Mouse (Mus musculus): ENCODE measurements around the gene Prim2. TPM values are rescaled to one million over a fixed set of nuclear protein-coding genes. Genes with fewer than 3 reads are reported as not detected.
A peak's percentile ranks its signal among the peaks of the same experiment; 100 is the strongest.

Gene Prim2
- total RNA-seq, 1 experiment = 39.0 TPM

DNA sequence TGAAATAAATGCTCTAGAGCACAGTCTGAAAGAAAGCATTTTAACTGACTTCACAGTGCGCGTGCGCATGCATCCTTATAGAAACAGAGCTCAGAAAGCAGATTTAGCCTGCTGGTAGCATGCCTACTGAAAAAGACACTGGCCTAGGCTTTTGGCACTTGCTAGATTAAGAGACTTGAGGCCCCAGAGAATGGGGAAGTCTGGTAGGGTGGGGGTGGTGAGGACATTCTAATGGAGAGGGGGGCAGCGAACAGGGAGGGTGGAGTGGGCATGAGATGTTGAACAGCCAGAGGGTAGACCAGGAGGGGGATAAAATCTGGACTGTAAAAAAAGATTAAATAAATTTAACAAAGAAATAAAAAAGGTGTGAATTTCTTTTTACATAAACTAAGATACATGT is 158.3 kb downstream of the Prim2 start:
- no peak overlapping the region for H3K4me3 ChIP-seq (ENCODE audit: insufficient read depth in 1 of 2, low read depth in 1 of 2, low read length in 2 of 2, poor library complexity in 1 of 2, severe bottlenecking in 1 of 2)
- H3K27ac ChIP-seq (ENCODE audit: insufficient read depth, low read depth, low read length, poor library complexity, severe bottlenecking) = no peak overlapping the region
- TF ChIP-seq ZC3H11A (IDR thresholded peaks at IDR 0.05; ENCODE audit: borderline replicate concordance, low read depth, low read length) = no peak
- TF ChIP-seq MAFK (IDR thresholded peaks at IDR 0.05; ENCODE audit: insufficient read depth, low read depth, low read length) = no peak
- TF ChIP-seq CHD2 (IDR thresholded peaks at IDR 0.05; ENCODE audit: low read depth, low read length) = no peak
- no peak for TF ChIP-seq ZNF384 (IDR thresholded peaks at IDR 0.05; ENCODE audit: low read depth, low read length)
- no peak for TF ChIP-seq HCFC1 (IDR thresholded peaks at IDR 0.05; ENCODE audit: borderline replicate concordance, insufficient read depth, low read length)
- in situ Hi-C loops (cut with MboI; ENCODE audit: low sequenced_read_pairs in 2 of 2, unreplicated experiment in 2 of 2) = no loop called here
- H3K9ac ChIP-seq (ENCODE audit: insufficient read depth, low read depth, low read length, poor library complexity, severe bottlenecking) = no peak overlapping the region
- no peaks in the 10 kb centered on the region for H3K9me3 ChIP-seq (ENCODE audit: control insufficient read depth, insufficient read depth, low read depth, low read length)
- no peaks in the 10 kb centered on the region for H3K36me3 ChIP-seq (ENCODE audit: control insufficient read depth, insufficient read depth, low read length, poor library complexity, severe bottlenecking)
- no peaks in the 10 kb centered on the region for H3K4me1 ChIP-seq (ENCODE audit: control insufficient read depth in 2 of 2, insufficient read depth in 2 of 2, low read length in 2 of 2, poor library complexity in 1 of 2)
- no peak for DNase-seq (ENCODE audit: low read depth, low spot score)

DNA sequence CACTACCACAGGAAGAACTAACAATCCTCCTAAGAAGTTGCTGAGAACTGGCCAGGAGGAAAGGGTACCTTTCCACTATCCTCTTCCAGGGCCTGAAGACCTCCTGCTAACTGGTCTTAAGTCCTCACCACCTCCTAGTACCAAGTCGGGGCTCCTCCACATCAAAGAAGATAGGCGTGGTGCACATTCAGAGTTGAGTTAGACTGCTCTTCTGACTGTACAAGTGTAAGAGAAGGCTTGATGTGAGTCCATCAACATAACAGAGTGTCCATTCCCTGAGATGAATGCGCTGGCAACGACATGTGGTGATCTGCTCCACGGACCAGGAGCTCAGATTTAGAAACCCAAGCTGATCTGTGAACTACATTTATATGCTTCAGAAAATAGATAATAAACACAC is 165.2 kb downstream of the Prim2 start:
- DNase-seq (ENCODE audit: low read depth, low spot score) = peak; percentile 15
- Histone ChIP-seq H3K36me3 (ENCODE audit: control insufficient read depth, insufficient read depth, low read length, poor library complexity, severe bottlenecking) (no peaks in the 10 kb centered on the region), H3K4me3 (ENCODE audit: insufficient read depth in 1 of 2, low read depth in 1 of 2, low read length in 2 of 2, poor library complexity in 1 of 2, severe bottlenecking in 1 of 2) (no peak overlapping the region), H3K27ac (ENCODE audit: insufficient read depth, low read depth, low read length, poor library complexity, severe bottlenecking) (no peak overlapping the region), H3K4me1 (ENCODE audit: control insufficient read depth in 2 of 2, insufficient read depth in 2 of 2, low read length in 2 of 2, poor library complexity in 1 of 2) (no peaks in the 10 kb centered on the region; a peak in 1 of 4 replicates), H3K9ac (ENCODE audit: insufficient read depth, low read depth, low read length, poor library complexity, severe bottlenecking) (no peak overlapping the region), H3K9me3 (ENCODE audit: control insufficient read depth, insufficient read depth, low read depth, low read length) (no peaks in the 10 kb centered on the region)
- in situ Hi-C loops (cut with MboI; ENCODE audit: low sequenced_read_pairs in 2 of 2, unreplicated experiment in 2 of 2) = no loop called here
- TF ChIP-seq HCFC1 (IDR thresholded peaks at IDR 0.05; ENCODE audit: borderline replicate concordance, insufficient read depth, low read length) (no peak), ZC3H11A (IDR thresholded peaks at IDR 0.05; ENCODE audit: borderline replicate concordance, low read depth, low read length) (no peak), CHD2 (IDR thresholded peaks at IDR 0.05; ENCODE audit: low read depth, low read length) (no peak), MAFK (IDR thresholded peaks at IDR 0.05; ENCODE audit: insufficient read depth, low read depth, low read length) (no peak), ZNF384 (IDR thresholded peaks at IDR 0.05; ENCODE audit: low read depth, low read length) (no peak)

DNA sequence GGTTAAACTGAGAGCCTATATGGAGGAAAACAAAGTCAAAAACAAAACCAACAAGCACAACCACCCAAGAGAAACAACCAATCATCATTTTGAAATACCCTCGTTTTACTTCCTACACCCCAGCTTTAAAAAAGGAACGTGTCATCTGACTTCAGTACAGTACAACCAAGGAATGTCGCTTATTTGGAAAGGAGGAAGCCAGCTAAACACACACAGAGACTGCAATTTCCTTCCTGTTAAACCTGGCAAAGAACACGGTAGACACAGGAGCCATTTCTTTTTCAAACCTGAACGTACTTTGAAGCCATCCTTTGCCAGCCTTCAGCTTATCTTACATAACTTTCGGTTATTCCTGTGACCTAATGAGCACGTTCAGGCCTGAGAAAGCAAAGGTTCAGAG is 166.7 kb downstream of the Prim2 start:
- Histone ChIP-seq H3K36me3 (ENCODE audit: control insufficient read depth, insufficient read depth, low read length, poor library complexity, severe bottlenecking) (no peaks in the 10 kb centered on the region), H3K9ac (ENCODE audit: insufficient read depth, low read depth, low read length, poor library complexity, severe bottlenecking) (no peak overlapping the region), H3K9me3 (ENCODE audit: control insufficient read depth, insufficient read depth, low read depth, low read length) (no peaks in the 10 kb centered on the region), H3K27ac (ENCODE audit: insufficient read depth, low read depth, low read length, poor library complexity, severe bottlenecking) (no peak overlapping the region), H3K4me1 (ENCODE audit: control insufficient read depth in 2 of 2, insufficient read depth in 2 of 2, low read length in 2 of 2, poor library complexity in 1 of 2) (no peaks in the 10 kb centered on the region; a peak in 1 of 4 replicates), H3K4me3 (ENCODE audit: insufficient read depth in 1 of 2, low read depth in 1 of 2, low read length in 2 of 2, poor library complexity in 1 of 2, severe bottlenecking in 1 of 2) (no peak overlapping the region)
- in situ Hi-C loops (cut with MboI; ENCODE audit: low sequenced_read_pairs in 2 of 2, unreplicated experiment in 2 of 2) = no loop called here
- no peak for DNase-seq (ENCODE audit: low read depth, low spot score)
- TF ChIP-seq ZC3H11A (IDR thresholded peaks at IDR 0.05; ENCODE audit: borderline replicate concordance, low read depth, low read length) (no peak), MAFK (IDR thresholded peaks at IDR 0.05; ENCODE audit: insufficient read depth, low read depth, low read length) (no peak), CHD2 (IDR thresholded peaks at IDR 0.05; ENCODE audit: low read depth, low read length) (no peak), HCFC1 (IDR thresholded peaks at IDR 0.05; ENCODE audit: borderline replicate concordance, insufficient read depth, low read length) (no peak), ZNF384 (IDR thresholded peaks at IDR 0.05; ENCODE audit: low read depth, low read length) (no peak)

DNA sequence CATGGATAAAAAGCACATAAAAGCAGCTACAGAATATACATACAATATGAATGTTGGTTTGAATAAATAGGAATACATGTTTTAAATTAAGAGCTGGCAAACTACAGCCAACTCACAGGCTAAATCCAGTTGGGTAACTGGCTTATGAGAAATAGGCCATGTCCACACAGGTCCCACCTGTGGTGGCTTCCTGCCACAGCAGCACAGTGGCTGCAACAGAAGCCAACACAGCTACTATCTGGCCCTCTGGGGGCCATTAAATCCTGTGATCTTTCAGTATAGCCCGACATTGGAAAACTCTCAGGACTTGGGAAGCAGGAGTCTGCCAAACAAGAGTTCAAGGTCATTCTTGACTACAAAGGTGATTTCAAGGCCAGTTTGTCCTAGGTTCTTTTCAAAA is 167.3 kb downstream of the Prim2 start:
- H3K4me1 ChIP-seq (ENCODE audit: control insufficient read depth in 2 of 2, insufficient read depth in 2 of 2, low read length in 2 of 2, poor library complexity in 1 of 2) = no peaks in the 10 kb centered on the region; a peak in 1 of 4 replicates
- no peak overlapping the region for H3K4me3 ChIP-seq (ENCODE audit: insufficient read depth in 1 of 2, low read depth in 1 of 2, low read length in 2 of 2, poor library complexity in 1 of 2, severe bottlenecking in 1 of 2)
- H3K9me3 ChIP-seq (ENCODE audit: control insufficient read depth, insufficient read depth, low read depth, low read length) = no peaks in the 10 kb centered on the region
- no peaks in the 10 kb centered on the region for H3K36me3 ChIP-seq (ENCODE audit: control insufficient read depth, insufficient read depth, low read length, poor library complexity, severe bottlenecking)
- no peak overlapping the region for H3K27ac ChIP-seq (ENCODE audit: insufficient read depth, low read depth, low read length, poor library complexity, severe bottlenecking)
- no peak overlapping the region for H3K9ac ChIP-seq (ENCODE audit: insufficient read depth, low read depth, low read length, poor library complexity, severe bottlenecking)
- TF ChIP-seq MAFK (IDR thresholded peaks at IDR 0.05; ENCODE audit: insufficient read depth, low read depth, low read length) (no peak), HCFC1 (IDR thresholded peaks at IDR 0.05; ENCODE audit: borderline replicate concordance, insufficient read depth, low read length) (no peak), CHD2 (IDR thresholded peaks at IDR 0.05; ENCODE audit: low read depth, low read length) (no peak), ZC3H11A (IDR thresholded peaks at IDR 0.05; ENCODE audit: borderline replicate concordance, low read depth, low read length) (no peak), ZNF384 (IDR thresholded peaks at IDR 0.05; ENCODE audit: low read depth, low read length) (no peak)
- in situ Hi-C loops (cut with MboI; ENCODE audit: low sequenced_read_pairs in 2 of 2, unreplicated experiment in 2 of 2) = no loop called here
- DNase-seq (ENCODE audit: low read depth, low spot score) = no peak

DNA sequence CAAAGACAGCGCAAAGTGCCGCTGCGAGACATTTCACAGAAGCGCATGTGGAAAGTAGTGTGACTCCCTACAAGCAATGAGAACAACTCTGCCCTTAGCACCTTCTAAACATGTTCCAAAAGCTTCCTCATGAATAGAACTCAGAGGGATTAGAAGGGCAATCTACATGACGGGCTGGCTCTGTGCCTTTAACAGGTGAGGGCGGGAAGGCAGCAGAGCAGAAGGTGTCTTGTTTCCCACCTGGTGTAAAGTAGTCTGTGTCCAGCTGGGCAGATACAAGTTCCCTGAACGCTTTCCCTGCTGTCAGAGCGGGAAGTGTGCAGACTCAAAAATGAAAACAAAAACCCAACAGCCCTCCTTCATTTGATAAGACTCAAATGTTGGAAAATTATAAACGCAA is 169.5 kb downstream of the Prim2 start:
- Histone ChIP-seq H3K4me3 (ENCODE audit: insufficient read depth in 1 of 2, low read depth in 1 of 2, low read length in 2 of 2, poor library complexity in 1 of 2, severe bottlenecking in 1 of 2) (no peak overlapping the region), H3K9ac (ENCODE audit: insufficient read depth, low read depth, low read length, poor library complexity, severe bottlenecking) (no peak overlapping the region), H3K4me1 (ENCODE audit: control insufficient read depth in 2 of 2, insufficient read depth in 2 of 2, low read length in 2 of 2, poor library complexity in 1 of 2) (peaks cover under 1 to 3% of the 10 kb centered on the region in 2 experiments; a peak in 1 of 4 replicates), H3K27ac (ENCODE audit: insufficient read depth, low read depth, low read length, poor library complexity, severe bottlenecking) (no peak overlapping the region), H3K36me3 (ENCODE audit: control insufficient read depth, insufficient read depth, low read length, poor library complexity, severe bottlenecking) (no peaks in the 10 kb centered on the region), H3K9me3 (ENCODE audit: control insufficient read depth, insufficient read depth, low read depth, low read length) (no peaks in the 10 kb centered on the region)
- no peak for DNase-seq (ENCODE audit: low read depth, low spot score)
- in situ Hi-C loops (cut with MboI; ENCODE audit: low sequenced_read_pairs in 2 of 2, unreplicated experiment in 2 of 2) = no loop called here
- TF ChIP-seq ZC3H11A (IDR thresholded peaks at IDR 0.05; ENCODE audit: borderline replicate concordance, low read depth, low read length) = no peak
- TF ChIP-seq ZNF384 (IDR thresholded peaks at IDR 0.05; ENCODE audit: low read depth, low read length) = no peak
- no peak for TF ChIP-seq CHD2 (IDR thresholded peaks at IDR 0.05; ENCODE audit: low read depth, low read length)
- TF ChIP-seq HCFC1 (IDR thresholded peaks at IDR 0.05; ENCODE audit: borderline replicate concordance, insufficient read depth, low read length) = no peak
- TF ChIP-seq MAFK (IDR thresholded peaks at IDR 0.05; ENCODE audit: insufficient read depth, low read depth, low read length) = no peak
